Mouse (Mus musculus): ENCODE measurements at regions not wholly inside any gene's neighbourhood (a gene's known extent, or its start where the extent isn't known, plus 50 kb on each side); places are given as distances from the start of the nearest gene placed in this dataset.

DNA sequence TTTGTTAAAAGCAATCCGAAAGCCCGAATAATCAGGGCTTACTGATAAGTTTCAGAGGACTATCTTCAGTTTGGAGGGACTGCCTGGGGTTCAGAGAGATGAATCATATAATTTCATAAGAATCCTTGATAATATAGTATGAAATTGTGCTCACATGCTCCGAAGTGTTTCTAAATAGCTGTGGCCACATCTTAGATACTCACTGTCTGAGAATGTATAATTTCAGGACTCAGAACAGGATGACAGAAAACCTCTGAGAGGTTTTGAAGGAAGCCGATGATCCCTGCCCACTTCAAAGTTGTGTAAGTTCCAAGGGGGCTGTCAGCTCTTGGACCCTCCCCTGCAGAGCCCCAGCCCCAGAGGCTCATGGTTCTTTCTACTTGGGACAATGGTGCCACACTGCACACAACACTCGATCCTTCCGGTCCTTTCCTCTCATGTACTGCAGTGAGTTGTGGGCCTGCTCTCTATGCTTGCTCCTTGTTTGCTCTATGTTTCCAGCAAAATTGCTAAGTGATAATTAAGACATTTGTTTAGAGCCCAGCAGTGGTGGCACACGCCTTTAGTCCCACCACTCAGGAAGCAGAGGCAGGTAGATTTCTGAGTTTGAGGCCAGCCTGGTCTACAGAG lies 174.0 kb downstream of the Dact1 start:
- DNase-seq, result no peak

DNA sequence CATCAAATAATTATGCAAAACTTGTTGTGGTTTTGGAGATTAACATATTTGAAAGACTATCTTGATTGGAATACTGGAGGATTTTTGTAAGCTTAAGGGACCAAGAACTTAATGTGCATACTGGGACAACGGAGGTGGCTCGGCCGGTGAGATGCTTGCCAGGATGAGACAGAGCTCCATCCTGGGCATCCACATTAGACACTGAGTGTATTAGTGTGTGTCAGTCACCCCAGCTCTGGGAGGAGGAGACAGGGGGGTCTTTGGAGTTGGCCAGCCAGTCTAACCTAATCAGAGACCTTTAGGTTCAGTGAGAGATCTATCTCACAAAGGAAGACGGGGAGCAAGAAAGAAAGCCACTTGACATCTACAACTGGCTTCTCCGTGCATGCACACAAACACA lies 174.6 kb downstream of the Dact1 start:
- DNase-seq, result no peak

DNA sequence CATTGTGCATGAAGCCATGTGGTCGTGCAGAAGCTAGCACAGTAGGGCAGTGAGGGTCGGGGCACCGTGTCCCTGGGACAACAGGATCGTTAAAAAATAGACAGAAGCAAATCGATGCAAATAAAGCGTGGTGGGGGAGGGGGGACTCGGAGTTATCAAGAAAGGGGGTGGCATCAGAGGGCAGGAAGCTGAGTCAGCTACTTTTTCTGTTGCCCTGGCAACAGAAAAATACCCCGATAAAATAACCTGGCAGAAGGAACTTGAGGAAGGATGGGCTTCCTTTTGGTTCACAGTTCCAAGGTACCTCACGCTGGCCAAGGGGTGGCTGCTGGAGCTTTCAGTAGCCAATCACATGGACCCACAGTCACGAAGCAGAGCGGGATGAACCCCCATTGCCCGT lies 176.4 kb downstream of the Dact1 start:
- DNase-seq, result no peak

DNA sequence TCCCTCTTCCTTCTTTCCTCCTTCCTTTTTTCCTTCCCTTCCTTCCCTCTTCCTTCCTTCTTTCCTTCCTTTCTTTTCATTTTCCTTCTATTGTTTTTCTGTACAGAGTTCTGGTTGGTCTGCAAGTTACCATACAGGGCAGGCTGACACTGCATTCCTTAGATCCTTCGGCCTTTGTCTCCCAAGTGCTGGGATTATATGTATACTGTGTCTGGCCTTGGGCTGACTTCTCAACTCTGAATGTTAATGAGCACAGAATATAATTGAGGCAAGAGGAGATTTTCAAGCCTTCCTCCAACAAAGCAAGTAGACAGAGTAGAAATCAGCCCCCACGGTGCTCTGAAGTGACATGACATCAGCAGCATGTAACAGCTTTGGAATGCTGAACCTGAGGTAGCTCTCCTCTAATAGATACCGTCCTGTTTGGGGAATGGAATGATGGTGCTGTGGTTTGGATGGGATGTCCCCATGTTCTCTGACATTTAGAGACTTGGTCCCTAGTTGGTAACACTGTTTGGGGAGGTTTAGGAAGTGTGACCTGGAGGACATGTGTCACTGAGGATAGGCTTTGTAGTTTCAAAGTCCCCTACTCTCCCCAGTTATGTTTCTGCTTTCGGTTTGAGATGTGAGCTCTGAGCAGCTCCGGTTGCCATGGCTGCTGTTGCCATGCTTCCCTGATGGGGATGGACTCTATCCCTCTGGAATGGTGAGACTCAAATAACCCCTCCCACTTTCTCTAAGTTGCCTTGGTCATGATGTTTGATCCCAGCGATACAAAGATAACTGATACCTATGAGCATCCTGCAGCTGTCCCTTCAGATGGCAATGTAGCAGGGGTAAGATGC lies 178.1 kb downstream of the Dact1 start:
- DNase-seq, result no peak

DNA sequence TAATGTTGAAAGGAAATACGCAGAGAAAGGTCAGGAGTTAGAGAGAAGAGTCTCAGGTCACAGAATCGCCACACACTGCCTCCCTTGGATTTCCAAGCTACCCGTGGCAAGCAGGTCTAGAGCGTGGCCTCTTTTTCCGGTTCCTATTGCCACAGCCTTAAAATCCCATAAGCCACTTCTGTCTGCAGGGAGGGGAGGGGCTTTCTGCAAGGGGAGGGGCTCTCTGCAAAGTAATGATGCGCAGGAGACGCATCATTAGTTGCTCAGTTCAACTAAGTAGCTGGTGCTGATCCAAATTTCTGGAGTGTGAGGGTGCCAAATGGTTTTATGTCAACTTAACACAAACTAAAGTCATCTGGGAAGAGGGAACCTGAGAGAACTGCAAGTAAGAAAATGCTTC lies 179.6 kb downstream of the Dact1 start:
- no peak for DNase-seq

DNA sequence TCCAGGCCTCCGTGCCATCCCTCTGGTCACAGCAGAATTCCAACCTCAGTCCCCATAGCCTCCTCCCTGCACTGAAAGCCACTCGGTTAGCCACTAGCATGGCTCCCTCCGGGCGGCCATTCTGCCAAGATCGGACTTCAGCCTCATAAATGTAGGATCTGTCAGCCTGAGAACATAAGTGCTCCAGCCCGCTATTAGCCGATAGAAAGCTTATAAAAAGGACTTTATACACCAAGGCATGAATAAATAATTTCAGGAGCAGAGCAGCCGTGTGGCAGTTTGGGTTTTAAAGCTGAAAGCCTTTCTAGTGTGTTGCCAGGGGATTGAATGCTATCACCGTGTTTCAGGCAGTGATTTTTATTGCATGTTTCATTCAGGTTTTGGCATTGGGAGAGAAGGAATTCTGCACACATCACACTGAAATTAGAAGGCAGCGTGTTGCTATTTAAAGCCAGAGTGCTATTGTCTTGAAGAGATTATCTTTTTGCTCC lies 185.2 kb downstream of the Dact1 start:
- DNase-seq, result peak; percentile 14

DNA sequence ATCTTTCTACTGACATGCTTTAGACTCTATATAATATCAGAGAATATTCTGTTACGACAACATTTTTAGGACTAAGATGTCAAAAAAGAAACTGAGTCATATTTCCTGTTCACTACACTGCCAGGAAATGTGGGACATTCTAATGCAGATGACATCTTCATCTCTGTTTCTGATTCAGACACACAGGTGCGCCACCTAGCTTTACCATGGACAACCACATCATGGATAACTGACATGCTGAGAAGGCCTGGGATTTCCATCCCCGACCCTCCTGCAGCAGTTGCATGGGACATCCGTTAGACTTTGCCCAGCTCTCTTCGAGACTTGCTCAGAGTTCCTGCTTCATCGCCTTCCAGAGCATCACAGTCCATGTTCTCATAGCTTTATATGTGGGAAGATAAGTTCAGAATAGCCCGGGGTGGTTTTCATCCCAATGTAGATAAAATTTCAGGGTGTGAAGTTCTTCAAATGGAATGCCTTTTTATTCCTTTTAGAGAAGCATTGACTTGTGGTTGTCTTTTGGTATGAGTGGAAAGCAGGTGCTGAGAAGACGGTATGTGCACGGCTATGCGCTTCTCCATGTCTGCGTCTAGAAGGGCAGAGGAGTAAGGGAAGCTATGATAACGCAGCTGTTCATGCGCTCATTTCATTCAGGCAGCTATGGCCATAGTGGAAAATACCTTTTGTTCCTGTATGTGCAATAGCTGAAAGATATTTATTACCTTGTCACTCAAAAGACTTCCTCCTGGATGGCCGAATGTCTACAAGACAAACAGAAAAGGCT lies 188.8 kb downstream of the Dact1 start:
- DNase-seq, result no peak

DNA sequence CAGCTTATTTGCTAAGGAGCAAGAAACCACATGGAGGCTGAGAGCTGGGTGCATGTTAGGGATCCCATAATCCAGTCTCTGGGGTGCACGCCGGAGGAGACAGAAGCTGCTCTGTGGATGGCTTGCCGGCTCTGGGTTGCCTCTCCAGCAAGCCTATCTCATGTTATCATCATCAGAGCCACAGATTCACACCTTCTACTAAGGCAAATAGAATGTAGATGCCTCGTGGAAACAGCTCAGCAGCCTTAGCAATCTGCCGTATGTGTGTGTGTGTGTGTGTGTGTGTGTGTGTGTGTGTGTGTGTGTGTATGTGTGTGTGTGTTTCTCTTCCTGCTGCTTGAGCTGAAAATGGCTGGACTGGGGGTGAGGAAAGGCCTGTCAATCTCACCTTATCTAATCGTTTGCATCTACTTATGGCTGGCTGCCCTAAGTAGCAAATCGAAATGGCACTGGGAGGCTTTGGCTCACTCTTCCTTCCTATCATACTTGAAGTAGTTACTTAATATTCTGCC lies 191.7 kb downstream of the Dact1 start:
- no peak for DNase-seq

DNA sequence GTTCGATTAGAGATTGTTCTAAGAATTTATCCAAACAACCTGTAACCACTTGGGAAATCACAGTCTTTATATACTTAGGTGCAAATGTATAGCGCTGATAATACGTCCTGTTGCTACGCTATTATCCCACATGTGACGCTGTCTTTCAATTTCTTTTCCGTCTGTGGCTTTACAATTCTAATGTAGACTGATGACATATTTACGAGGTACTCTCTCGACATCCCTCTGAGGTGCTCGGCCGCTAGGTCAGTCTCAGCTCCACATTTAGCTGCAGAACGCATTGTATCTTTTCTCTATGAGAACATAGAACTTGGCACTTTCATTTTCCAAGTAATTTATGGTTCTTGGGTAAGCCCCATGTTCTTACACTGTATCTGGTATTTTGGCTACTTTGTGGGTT lies 193.6 kb downstream of the Dact1 start:
- no peak for DNase-seq

DNA sequence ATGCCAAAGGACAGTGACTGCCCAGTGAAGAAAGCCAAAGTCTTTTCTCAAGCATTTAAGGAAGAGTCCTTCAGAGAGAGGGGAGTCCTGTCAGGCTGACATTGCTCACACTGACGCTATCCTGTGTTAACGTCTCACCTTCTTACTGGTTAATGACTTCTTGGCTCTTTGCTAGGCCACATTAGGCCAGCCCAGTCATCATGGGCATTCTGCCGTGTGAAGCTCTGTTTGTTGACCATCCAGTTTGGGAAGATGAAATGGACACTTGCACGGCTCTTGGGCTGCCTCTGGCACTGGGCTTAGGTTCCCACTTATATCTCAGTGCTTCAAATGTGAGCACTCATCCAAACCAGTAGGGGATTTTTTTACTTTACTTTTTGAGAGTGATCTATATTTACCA lies 196.5 kb downstream of the Dact1 start:
- DNase-seq, result no peak

DNA sequence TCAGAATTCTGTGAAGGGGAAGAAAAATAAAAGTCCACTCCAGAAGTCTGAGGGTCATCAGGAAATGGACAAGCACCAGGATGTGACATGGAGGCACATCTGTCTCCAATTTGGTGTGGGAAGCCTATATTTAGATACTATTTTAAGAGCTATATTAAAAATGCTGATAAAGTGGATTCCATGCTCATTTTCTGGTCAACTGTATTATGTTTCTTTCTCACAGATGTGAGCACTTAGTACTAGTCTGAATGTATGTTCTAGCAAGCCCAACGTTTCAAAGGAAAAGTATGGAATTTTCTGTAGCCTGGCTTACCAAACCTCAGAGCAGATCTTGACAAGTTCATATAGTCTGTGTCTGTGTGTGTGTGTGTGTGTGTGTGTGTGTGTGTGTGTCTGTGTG lies 197.0 kb downstream of the Dact1 start:
- no peak for DNase-seq

DNA sequence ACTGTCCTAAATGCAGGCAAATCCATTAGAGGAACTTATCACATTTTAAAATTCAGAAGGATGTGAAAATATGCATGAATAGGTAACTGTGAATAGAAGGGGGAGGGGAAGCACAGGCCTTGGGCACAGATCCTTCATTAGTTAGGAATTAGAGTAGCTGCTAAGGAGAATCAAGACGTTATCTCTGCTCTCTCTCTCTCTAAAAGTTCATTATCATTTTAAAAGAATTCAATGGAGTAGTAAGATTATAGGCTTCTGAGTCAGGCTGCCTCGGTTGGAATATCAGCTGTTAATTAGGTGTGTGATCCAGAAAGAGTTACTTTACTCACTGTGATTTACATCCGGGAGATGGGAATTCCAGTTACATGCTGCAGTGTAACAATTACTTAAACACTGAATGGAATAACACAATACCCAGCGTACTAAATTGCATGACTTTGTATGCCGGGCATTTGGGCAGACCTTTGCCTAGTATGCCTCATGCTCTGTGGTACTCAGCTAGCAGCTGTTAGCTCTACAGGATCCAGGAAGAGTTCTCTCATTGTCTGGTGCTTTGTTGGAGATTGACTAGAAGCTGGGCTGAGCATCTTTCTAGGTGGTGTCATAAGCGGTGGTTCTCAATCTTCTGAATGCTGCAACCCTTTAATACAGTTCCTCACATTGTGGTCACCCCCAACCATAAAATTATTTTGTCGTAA lies 203.4 kb downstream of the Dact1 start:
- DNase-seq, result peak; percentile 18

DNA sequence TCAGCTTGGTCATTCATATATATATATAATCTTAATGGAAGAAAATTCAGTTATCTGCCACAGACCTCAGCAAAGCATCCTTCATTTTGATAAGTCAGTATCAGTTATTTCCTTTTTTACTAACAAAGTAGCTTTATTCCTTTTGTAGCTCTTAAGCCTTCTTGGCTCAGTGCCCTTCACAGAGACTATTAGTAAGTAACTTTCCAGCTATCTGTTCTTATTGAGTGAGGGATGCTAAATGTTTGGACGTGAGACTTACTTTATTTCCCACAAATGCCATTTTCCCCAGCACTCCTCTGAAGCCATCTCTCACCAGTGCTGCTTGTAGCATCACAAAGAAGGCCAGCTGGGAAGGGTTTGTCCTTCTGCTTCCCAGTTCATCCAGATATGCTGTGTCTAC lies 209.8 kb downstream of the Dact1 start:
- no peak for DNase-seq

DNA sequence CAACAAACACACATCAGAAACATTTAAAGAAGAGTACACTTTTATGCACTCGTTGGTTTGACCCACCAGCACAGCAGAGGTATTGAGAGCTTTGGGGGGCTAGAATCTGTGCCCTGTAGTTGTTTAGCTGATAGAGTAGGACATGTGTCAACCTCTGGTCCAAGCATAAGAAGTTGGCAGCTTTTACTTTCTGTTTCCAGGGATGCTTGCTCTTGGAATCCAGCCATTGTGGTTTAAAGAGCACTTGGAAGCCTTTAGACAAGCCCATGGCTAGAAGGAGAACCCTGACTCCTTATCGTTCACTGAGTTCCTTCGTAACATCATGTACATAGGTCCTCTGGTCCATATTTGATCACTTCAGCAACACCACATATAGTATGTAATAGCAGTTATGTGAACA lies 212.3 kb downstream of the Dact1 start:
- DNase-seq, result no peak

DNA sequence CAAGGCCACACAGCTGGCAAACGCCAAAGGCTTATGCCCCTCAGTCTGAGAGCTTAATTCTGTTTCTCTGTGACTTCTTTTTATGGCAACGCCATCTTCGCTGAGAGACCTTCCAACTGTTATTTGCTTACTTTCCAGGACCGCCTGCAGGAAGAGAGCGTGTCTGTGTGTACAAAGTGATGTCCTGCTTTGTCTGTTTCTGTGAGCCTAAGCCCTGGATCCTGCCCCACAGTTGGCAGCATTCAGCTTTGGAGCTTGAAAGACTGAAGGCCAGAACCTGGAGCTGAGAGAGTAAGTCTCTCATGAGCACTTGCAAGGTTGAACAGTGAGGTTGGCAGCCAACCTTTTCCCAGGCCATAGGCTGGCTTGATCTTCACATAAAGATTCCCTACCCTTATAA lies 212.8 kb downstream of the Dact1 start:
- peak; percentile 26 for DNase-seq

DNA sequence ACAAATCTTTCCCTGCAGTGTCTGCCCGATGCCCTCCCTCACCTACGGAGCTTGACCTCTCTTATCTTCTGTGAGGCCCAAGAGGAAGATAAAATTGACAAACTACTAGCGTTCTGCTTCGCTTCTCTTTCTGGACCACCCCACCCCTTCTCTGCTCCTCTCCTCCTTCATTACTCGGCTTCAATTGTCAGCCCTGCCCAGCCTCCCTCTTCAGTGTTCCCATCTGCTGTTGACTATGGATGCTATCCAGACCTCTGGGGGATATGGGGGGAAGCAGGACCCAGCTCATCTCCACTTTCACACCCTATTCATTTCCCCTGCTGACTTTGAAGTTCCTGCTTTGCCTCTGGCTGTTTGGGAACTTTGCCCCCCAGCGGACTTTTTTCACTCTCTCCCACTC lies 214.5 kb downstream of the Dact1 start:
- DNase-seq, result no peak

DNA sequence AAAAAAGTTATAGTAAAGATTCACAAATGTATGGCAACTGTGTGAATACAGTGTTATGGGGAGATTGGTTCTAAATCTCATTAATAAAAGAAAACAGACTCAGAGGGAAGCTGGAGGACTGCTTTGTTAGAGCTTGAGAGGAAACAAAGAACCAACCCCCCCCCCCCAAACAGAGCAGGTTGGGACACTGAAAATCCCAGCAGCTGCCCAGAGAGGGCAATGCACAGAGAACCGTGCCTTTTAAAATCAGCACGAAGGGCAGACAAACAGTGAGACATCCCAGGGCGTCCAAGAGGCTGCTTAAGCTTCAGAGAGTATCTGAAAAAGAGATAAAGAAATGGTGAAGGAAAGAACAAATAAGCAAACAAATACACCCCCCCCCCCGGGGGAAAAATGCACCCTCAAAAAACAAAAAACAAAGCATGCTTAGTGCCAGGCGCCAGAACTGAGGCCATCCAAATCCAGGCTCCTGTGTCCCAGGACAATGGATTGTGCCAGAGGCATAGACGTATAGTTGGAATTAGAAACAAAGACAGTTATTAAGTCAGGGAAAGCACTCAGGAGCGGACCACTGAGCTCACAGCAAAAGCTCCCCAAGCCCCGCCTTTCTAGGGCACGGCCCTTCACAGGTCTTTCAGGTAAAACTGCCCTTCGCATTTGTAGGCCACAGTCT lies 215.7 kb downstream of the Dact1 start:
- DNase-seq, result no peak

DNA sequence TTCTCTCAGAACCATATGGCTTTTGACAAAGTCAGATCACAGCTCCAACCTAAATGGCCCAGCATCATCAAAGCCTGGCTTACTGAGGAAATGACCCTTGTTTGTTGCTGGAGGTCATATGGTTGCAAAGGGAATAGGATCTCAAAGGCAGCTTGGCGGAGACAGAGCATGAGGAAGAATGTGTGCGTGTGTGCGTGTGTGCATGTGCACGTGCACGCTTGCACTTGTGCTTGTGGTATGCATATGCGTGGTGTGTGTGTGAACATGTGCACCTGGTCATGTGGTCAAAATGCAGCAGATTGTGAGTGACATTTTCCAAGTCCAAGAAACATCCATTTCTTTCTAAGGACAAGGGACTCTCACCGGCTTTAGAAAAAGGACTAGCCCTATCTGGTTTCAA lies 216.9 kb downstream of the Dact1 start:
- no peak for DNase-seq

DNA sequence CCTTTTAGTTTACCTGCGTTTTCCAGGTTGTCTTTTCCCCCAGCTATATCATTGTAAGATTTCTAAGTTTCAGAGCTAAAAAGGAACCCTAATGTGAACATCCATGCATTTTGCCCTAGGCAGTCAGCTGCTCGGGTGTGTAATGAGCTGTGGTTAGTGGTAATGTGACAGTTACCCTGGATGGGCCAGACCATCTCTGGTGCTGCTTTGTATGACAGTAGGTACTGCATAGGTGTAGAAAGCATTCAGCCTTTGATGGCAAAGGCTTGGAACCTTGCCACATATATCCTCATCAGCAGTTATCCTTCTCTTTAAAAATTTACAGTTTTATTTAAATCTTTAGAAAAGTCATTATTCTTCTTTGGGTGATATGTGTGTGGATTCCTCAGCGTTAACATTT lies 222.5 kb downstream of the Dact1 start:
- no peak for DNase-seq

DNA sequence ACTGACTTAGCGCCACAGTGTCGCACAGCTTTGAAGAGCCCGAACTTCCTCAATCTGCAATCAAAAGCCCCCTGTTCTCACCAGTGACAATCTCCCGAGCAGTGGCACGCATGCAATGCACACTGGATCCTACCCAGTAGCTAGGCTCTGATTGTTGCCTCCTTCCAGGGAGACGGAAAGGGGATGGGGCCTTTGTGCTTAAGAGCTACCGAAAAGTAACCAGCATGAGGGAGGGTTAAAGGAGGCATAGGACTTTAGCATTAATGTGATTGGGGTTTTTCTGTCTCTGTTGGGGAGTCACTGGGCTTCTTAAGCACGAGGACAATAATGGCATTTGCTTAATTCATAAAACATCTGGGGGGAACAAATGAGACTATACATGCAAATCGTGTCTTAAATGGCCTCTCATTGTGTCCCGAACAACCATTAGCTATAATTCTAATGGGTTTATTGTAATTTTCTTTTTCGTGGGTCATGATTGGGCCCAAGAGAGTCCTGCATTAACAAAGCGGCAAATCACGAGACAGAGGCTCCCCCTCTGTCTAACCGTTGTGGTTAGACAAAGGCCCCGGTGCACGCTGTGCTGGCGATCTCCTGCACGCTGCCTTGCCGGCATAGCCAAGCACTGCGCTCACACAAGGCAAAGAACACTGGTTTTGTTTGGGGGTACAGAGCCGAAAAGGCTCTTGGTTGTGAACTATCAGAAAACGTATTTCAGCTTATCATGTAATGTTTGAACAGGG lies 223.2 kb downstream of the Dact1 start:
- DNase-seq, result no peak

DNA sequence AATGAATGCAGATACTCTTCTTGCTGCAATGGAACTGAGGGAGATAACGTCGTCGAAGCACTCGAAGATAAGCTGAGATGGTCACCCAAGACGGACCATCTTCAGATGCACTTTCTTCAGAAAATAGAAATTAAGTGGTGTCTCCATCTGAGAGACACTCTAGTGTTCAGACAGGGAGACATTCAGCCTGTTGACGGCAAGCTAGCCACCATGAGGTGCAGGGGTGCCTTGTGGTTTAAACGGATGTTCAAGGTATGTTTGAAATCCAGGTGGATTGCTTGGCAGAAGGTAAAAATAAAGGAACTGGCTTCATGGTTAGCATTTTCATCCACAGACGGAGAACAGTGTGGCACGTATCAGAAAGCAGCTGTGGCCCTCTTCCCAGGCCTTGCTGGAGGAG lies 224.0 kb downstream of the Dact1 start:
- no peak for DNase-seq

DNA sequence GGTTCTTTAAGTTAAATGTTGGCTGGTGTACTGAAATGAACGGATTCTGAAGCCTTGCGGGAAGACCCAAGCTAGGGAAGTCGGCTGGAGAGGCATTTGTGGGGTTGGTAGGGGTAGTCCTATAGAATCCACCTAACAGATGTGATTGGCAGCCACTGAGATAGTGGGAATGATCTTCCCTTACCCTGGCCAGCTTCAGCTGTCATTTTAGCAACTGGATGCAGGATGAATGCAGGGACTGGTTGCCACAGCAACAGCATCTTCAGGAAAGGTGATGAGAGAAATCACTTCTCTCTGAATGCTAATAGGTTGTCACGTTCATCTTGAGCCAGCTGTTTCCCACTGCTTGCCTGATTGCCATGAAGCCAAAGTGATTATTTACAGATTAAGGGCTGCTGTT lies 224.5 kb downstream of the Dact1 start:
- no peak for DNase-seq

All from cerebellum, adult 11-12 months (tissue).